Mouse (Mus musculus): ENCODE data around the gene Mpig6b. TPM values are rescaled to one million over a fixed set of nuclear protein-coding genes. Genes with fewer than 3 reads are reported as not detected.

The Mpig6b gene
- total RNA-seq, 2 experiments from 2014 or later = not detected

DNA sequence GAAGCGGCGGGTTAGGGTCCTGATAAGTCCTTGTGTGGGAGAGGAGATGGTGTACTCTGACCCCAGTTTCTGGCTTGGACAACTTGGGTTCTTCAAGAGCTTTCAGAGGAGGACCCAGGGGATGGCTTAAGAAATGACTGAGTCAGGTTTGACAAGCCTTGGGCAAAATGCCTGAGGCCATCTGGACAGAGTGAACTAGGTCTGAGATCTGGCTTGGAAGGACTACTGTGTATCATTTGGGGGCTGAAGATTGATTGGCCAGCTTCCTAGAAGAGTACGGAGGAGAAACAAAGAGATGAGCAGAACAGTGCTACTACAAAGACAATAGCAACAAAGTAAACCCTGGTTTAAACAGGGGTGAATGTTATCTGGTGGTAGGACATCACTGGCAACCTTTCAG, 2.5 kb downstream of the Mpig6b start:
- intact Hi-C loops (cut with DNase I) = no loop called here

DNA sequence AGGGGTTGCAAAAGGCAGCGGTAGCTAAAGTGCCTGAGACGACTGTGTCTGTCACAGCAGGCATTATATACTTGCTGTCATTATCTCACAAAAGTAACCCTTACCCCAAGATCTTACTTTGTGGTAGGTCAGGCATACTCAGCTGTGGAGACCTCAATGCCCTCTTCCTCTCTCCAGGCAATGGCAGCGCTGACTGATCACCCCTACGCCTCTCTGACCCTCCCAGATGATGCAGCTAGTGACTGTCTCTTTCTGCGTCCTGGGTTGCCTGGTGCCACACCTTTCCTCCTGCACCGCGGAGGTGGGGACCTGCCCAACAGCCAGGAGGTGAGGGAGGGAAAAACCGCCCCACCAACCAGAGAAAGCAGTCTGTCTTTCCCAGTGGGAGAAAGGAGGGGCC, 4.7 kb downstream of the Mpig6b start:
- DNase-seq (ENCODE audit: low spot score in 2 of 2) = no peak
- intact Hi-C loops (cut with DNase I) = no loop called here

More for the DNA sequence above, 2.5 kb downstream of the Mpig6b start:
- DNase-seq (ENCODE audit: low spot score in 2 of 2) = no peak

DNA sequence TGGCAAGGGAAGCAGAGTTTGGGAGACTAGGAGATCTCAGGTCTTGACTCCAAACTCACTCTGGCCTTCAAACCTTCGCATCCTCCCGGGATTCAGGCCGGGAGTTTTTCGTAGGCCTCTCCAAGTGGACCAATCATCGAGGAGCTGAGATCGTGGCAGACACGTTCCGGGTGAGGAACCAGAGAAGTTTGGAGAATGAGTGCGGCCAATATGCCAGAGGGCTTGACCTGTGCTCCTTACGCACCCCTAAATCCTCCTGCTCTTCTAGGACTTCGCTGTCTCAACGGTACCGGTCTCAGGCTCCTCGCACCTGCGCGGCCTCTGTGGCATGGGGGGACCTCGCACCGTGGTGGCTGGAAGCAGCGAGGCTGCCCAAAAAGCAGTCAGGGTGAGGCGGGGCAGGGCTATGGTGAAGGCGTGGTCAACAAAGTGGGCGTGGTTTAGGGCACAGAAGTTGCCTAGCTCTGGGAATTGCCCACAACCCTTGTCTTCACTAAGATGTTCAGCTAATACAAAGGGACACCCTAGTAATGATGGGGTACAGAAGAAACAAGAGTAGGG, 5.2 kb downstream of the Mpig6b start:
- no peak for DNase-seq (ENCODE audit: low spot score in 2 of 2)
- intact Hi-C loops (cut with DNase I) = no loop called here

DNA sequence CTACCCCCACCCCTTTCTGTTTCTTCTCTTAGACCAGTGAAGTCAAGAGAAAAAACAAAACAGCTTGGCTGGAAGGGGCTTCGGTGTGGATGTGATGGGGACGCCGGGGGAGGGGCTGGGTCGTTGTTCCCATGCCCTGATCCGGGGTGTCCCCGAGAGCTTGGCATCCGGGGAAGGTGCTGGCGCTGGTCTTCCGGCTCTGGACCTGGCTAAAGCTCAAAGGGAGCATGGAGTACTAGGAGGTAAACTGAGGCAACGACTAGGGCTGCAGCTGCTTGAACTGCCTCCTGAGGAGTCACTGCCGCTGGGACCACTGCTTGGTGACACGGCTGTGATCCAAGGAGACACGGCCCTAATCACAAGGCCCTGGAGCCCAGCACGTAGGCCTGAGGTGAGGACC, 5.9 kb downstream of the Mpig6b start:
- intact Hi-C loops (cut with DNase I) = no loop called here
- no peak for DNase-seq (ENCODE audit: low spot score in 2 of 2)

DNA sequence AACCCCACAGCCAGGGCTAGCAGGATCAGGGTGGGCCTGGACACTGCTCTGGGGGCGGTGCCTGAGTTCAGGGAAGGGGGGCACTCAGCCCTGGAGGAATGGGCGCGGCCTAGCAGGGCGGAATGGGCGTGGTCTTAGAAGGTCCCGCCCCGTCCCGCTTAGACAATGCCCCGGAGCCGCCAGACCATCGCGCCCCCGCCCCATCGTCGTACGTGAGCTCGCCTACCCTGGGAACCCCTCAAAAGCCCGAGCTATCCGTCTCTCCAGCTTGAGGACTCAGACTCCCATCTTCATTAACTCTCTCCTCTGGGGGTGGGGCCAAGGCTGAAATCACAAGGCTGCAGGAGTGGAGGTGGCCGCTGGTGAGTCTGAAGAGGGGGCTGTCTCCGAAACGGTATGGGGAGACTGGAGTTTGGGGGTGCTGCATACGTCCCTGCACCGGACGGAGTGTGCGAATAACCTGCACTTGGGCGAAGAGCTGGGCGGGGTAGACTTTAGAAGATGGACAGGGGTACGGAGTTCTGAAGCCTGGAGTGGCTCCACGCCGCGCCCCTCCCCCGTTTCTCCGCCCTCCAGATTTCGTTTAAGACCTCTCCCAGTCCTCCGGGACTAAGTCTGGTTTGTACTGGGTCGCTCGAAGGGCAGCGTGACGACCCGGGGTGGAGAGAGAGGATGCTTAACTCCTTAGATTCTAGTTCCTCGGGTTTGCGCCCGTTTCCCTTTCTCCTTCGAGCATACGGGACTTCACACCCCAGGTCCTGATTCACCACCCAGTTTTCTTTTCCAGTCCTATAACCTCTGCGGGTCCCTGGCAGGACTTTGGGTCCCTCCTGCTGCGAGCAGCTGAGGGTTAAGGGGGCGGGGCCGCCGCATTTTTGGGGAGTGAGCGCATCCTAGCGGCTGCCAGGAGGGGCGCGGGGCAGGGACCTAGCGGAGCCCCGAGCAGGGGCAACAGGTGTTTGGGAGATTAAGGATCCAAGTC, 6.8 kb downstream of the Mpig6b start, which contains the start of gene Ddah2:
Gene Ddah2, plus strand, starts transcription at position 125 of the 982 bp plus-strand sequence.
- peak; percentile 67 to 79 for DNase-seq (ENCODE audit: low spot score in 2 of 2)
- intact Hi-C loops (cut with DNase I) = loop anchor here (1.0 kb wide), 1 partner anchor 38 kb away; no protein-coding TSS in a partner anchor

DNA sequence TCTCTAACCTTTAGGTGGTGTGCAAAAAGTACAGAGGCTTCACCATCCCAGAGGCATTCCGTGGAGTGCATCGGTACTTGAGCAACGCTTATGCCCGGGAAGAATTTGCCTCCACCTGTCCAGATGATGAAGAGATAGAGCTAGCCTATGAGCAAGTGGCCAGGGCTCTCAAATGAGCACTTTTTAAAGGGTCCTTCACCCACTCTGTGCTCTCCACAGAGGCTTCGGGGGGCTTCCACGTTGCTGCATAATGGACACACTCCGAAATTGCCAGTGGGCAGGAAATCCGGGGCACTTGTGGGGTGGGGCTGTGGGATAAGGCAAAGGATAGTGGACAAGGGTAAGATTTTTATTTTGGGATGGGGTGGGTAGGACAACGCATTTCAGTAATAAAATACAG, 7.7 kb downstream of the Mpig6b start:
- no peak for DNase-seq (ENCODE audit: low spot score in 2 of 2)
- intact Hi-C loops (cut with DNase I) = no loop called here

DNA sequence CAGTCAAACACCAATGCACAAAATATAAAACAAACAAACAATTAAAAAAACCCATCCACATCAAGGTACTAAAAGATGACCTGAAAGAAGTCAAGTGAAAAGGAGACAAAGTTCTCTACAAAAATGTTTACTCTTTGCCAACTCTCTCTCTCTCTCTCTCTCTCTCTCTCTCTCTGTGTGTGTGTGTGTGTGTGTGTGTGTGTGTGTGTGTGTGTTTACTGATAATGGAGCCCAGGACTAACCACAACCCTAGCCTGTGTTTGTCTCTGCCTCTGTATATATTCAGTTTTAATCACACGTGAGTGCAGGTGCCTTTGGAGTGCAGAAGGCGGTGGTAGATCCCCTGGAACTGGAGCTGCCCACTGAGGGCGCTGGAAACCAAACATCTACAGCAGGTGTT, 8.9 kb downstream of the Mpig6b start:
- no peak for DNase-seq (ENCODE audit: low spot score in 2 of 2)
- intact Hi-C loops (cut with DNase I) = no loop called here

DNA sequence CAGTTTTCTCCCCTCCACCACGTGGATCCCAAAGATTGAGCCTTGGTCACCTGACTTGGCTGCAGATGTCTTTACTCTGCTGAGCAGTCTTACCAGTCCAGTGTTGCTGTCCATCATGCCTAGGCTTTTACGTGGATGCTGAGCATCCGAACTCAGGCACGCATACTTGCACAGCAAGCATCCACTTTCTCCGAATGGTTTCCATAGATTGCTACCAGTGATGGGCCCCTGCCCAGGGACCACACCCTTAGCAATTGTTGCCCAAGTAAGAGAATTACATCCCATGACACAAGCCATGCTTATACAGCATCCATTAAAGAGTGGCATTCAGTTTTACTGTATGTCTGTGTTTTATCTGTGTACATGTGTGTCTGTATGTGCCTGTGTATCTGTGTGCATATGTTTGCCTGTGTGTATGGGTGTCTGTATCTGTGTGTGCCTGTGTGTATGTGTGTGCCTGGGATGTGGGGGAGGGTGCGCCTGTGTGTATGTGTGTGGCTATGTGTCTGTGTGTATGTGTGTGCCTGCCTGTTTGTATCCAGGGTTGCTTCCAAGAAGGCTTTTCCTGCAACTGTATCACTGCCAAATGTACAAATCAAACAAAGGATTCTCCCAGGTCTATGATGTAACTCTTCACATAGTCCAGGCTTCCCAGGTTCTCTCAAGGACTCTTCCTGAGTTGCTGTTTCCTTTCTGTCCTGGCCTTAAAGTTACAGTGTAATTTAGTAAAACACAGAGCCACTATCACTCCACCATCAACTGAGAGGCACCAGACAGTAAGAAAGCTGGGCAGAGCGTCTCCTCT, 10.1 kb downstream of the Mpig6b start:
- DNase-seq (ENCODE audit: low spot score in 2 of 2) = no peak
- intact Hi-C loops (cut with DNase I) = no loop called here

DNA sequence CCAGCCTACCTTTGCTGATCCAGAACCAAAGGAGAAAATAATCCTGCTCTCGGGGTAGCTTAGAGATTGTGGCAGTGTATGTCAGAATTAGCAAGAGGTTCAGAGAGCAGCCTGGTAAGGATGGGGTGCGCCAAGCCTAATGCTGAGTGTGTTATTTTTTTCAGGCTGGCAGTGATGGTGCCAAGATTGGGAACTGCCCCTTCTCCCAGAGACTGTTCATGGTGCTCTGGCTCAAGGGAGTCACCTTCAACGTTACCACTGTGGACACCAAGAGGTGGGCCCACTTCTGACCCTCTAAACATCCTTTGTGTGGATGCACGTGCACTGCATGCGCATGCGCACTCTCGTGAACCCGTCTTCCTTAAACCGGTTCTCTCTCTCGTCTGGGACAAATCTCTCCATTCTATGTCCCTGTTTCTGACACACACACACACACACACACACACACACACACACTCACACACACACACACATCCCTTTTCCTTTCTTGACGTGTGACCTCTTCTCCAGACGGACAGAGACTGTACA, 13.6 kb downstream of the Mpig6b start:
- DNase-seq (ENCODE audit: low spot score in 2 of 2) = no peak
- intact Hi-C loops (cut with DNase I) = no loop called here

DNA sequence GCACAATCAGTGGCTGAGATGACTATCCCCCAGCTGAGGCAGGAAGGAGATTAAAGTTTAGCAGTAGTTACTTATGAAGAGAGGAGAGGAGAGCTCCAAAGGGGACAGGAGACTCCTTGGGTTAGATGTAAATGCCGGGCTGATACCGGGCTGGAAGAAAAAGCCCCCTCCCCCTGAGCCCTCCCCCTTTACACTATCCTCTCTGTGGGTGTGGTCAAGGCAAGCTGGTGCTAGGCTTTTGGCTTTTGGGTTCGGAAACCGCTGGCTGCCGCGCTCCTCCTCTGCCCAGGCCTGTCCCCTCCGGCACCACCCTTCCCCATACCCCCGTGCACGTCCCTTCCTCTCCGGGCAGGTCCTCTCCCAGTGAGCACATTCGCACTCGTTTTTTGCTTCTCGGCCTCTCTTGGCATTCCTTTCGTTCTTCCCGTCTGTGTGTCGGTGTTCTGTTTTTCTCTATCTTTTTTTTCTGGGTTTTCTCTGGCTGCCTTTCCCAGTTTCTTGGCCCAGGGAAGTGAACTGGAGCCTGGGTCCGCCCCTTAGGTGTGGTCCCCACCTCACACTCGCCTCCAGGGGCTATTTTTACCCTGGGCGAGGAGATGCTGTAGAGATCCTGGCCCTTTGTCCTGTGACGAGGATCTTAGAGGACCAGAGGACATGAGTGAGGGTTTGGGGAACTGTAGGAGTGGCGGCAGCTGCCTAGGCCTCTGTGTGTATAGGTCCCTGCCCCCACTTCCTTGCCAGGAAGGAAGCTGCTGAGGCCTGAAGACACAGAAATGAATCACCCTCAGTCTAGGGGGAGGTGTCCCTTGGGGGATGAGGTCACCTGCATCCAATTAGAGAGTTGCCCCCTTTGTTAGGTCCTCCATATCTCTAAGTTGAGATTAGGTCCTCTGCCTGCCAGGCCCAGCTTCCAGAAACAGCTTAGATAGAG, 14.6 kb downstream of the Mpig6b start:
- intact Hi-C loops (cut with DNase I) = no loop called here
- peak in 1 of 2 experiments; percentile 51 for DNase-seq (ENCODE audit: low spot score in 2 of 2)

DNA sequence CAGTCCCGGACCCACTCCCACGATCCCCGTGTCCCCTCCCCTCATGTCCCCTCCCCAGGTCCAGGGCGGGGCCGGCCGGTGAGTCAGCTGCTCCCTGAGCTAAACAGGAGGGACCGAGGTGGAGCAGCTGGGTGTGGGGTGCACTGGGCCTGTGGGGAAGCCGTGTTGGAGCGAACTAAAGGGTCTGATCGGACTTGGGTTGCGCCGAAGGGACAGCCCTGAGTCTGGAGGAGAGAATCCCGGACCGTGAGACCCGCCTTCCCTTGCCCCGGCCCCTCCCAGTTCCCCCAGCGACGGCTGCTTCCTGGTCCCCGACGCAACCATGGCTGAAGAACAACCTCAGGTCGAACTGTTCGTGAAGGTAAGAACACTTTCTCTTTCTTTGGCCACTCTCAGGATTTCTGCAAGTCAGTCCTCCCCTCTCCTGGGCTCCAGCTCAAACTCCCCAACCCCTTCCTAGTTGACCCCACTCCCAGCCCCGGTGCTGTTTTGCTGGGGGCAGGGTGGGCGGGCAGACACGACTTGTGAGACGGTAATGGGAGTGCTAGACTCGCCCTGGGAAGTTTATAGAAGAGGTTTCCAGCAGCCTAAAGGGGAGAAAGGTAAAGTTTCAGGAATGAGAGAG, 15.7 kb downstream of the Mpig6b start:
- DNase-seq (ENCODE audit: low spot score in 2 of 2) = no peak

DNA sequence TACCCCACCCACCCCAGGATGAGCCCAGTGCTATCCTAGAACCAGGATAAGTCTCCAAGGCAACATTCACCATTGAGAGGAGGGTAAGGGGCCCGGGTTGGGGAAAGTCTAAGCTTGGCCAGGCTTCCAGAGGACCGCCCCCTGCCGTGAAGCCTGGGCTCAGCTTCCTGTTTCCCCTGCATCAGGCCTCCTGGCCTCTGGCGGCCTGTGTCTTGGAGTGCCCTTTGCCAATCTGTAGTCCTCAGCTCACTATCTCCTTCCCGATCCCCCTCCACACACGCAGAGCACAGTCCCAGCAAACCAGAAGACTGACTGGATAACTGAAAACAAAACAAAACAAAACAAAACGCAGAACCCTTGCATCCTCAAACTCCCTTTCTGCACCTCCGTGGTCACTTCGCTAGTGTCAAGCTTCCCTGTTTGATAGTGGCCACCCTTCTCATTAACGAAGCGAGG, 16.4 kb downstream of the Mpig6b start, which contains the start of gene Clic1:
Gene Clic1, plus strand, starts transcription at position 406 of the 456 bp plus-strand sequence.
- no peak for DNase-seq (ENCODE audit: low spot score in 2 of 2)
- intact Hi-C loops (cut with DNase I) = no loop called here

More for the DNA sequence above, 15.7 kb downstream of the Mpig6b start:
- intact Hi-C loops (cut with DNase I) = no loop called here

DNA sequence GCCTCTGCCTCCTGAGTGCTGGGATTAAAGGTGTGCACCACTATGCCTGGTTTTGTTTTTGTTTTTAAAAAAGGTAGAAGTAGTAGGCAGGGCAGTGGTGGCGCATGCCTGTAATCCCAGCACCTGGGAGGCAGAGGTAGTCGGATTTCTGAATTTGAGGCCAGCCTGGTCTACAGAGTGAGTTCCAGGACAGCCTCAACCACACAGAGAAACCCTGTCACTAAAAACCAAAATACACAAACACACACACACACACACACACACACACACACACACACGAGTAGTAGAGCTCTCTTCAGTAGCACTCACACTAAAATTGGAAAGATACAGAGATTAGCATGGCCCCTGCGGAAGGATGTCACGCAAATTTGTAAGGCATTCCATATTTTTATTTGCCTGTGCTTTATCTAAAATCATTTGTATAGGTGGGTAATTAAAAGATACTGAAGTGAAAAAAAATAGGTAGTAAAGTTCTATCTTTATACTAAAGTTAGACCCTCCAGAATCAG, 17.0 kb downstream of the Mpig6b start:
- no peak for DNase-seq (ENCODE audit: low spot score in 2 of 2)
- intact Hi-C loops (cut with DNase I) = no loop called here

DNA sequence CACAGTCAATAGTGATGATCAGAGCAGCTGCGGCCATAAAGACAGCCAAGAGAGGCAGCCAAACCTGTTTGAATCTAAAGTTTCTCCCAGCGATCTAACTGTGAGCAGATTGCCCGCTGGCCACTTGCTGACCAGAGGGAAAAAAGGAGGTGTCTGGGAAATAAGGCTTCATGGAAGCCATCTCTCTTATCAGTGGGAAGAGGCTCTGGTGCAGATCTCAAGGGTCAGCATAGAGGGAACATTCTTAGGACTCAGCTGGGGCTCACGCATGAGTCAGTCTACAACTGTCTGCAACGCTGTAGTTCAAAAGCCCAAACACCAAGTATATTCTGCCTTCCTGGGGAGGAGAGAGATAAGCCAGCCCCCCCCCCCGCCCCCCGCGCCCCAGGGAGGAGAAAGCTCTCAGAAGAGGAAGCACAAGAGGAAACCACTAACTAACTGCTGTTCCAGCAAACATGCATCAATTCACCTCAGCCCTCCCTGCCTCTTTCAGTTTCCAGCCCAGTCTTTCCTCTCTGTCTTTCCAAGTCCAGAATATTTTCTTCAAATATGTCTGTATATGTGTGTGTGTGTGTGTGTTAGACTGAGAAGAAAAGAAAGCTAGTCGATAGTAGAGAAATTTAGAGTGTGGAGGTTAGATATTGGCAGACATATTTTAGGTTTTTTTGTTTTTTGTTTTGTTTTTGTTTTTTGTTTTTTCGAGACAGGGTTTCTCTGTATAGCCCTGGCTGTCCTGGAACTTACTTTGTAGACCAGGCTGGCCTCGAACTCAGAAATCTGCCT, 17.6 kb downstream of the Mpig6b start:
- intact Hi-C loops (cut with DNase I) = no loop called here
- DNase-seq (ENCODE audit: low spot score in 2 of 2) = no peak

DNA sequence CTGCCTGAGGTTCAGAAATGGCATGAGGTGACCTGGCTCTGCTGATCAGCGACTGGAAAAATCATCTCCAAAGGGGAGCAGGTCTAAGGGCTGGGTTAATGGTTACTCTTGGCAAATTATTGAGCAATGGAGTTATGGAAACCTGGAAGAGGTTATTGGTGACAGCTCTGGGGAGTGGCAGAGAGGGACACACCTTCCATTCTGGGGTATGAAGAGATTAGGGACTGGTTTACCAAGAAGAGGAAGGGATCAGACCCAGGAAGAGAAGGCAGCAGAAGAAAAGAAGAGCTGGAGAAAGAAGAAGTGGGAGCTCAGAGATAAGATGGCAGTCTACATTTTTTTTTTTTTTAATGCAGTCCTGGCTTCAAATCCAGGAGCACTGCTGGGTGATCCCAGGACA, 18.3 kb downstream of the Mpig6b start:
- intact Hi-C loops (cut with DNase I) = no loop called here
- no peak for DNase-seq (ENCODE audit: low spot score in 2 of 2)

DNA sequence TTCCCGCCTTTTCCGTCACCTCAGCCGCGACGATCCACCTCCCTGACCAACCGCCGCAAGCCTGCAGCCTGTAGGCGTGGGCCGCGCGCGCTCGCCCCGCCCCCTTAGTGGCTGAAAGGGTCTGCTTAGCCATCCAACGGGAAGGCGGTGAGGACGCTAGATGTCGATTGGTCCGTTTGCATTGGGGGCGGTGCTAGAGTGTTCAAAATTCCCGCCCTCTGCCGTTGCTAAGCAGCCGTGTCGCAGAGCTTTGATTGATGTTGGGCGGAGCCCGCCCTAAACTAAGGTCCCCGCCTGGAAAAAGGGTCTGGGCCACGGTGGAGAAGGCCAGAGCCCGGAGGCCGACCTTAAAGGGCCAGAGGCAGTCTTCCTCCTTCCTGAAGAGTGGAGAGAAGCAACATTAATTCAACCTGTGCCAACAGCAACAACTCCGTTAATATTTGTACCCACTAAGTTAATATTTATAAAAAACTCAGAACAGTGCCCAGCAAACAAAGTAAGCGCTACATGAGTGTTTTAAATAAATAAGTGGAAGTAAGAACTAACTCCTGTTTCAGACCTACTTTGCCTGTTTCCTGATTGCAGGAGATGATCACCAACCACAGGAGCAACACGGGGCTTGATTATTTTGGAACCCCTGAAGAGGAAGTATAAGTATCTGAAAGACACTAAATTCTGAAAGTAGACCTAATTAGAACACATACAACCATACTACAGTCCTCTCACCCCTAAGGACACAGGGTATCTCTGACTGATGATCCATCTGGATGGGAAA, 19.1 kb downstream of the Mpig6b start, which contains the start of gene Msh5:
Gene Msh5, minus strand, starts transcription at position 65 of the 775 bp plus-strand sequence.
- intact Hi-C loops (cut with DNase I) = no loop called here
- peak; percentile 94 to 97 for DNase-seq (ENCODE audit: low spot score in 2 of 2)

Measured in left cerebral cortex, postnatal 14 days (tissue).